In the genomic region with DNA sequence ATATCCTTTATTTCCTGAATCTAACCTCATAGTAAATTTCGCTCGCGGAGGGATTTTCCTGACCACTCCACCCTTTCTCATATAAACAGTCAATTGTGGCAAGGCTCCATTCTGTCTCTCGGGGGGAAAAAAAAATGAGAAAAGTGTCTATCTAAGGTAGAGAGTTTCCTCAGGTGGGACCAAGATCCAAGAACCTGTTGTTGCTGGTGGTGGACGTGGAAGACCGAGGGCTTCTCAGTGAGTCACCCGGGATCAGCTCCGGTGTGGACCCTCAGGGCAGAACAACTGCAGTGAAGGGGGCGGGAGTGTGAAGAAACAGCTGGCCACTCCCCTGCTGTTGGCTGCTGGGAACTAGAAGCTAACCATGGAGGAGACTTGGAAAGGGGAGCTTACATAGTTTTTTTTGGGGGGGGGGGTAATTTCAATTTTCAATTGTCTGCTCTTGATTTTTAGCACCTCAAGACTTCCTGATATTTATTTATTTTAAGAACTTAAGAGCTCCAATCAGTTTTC, we compare ENCODE assay signal across 8 mouse cellular contexts. TPM values are rescaled to one million over a fixed set of nuclear protein-coding genes. Genes with fewer than 3 reads are reported as not detected.
DNase-seq lines count a peak whose midpoint lies in the region; ATAC-seq lines count a peak whose summit lies in the region.

No protein-coding gene starts in this region.

- peak; percentile 38 to 48 for DNase-seq in kidney, postnatal 4 days
- no peak for DNase-seq in kidney, adult 11 months
- DNase-seq in brain, embryonic 18.5 days (ENCODE audit: low read depth, low spot score), result peak; percentile 14
- peak; percentile 58 for DNase-seq in retina, postnatal 1 day
- DNase-seq in layer of hippocampus, adult 9-10 months (ENCODE audit: low spot score), result no peak
- DNase-seq in spleen, postnatal 36 days (ENCODE audit: low spot score in 2 of 2), result no peak

- no peaks in the 10 kb centered on the region for H3K9me3 ChIP-seq in forebrain, embryonic 16.5 days (ENCODE audit: control insufficient read depth, low read length)
- no peaks in the 10 kb centered on the region for H3K9me3 ChIP-seq in limb, embryonic 13.5 days

- WGBS in forebrain, embryonic 16.5 days, result 0% methylated on average over 9 of the region's 9 CpGs
- under 1% methylated on average over 9 of the region's 9 CpGs for WGBS in limb, embryonic 13.5 days

- H3K4me1 ChIP-seq in forebrain, embryonic 16.5 days (replicated peaks; ENCODE audit: control insufficient read depth, insufficient read depth, low read length), result peaks cover 10% of the 10 kb centered on the region
- H3K4me1 ChIP-seq in limb, embryonic 13.5 days, result peaks cover 9% of the 10 kb centered on the region; the same call in 1 of the 2 replicates

- no peaks in the 10 kb centered on the region for H3K36me3 ChIP-seq in forebrain, embryonic 16.5 days (ENCODE audit: control insufficient read depth, insufficient read depth)
- no peaks in the 10 kb centered on the region for H3K36me3 ChIP-seq in limb, embryonic 13.5 days

- H3K27ac ChIP-seq in forebrain, embryonic 16.5 days (ENCODE audit: low read length), result peak overlapping the region; percentile 59; the same call in 1 of the 2 replicates
- peak overlapping the region; percentile 6; the same call in 1 of the 2 replicates for H3K27ac ChIP-seq in limb, embryonic 13.5 days

- H3K4me3 ChIP-seq in forebrain, embryonic 16.5 days (replicated peaks; ENCODE audit: low read length), result peak overlapping the region; percentile 42
- H3K4me3 ChIP-seq in limb, embryonic 13.5 days, result peak overlapping the region; percentile 48

- ATAC-seq in forebrain, embryonic 16.5 days, result peak; percentile 27; the same call in 1 of the 2 replicates
- ATAC-seq in limb, embryonic 13.5 days (ENCODE audit: low FRiP score, low read depth), result peak; percentile 83

- H3K4me2 ChIP-seq in forebrain, embryonic 16.5 days (ENCODE audit: low read length), result peak overlapping the region; percentile 63
- H3K4me2 ChIP-seq in limb, embryonic 13.5 days (replicated peaks), result peak overlapping the region; percentile 71

- H3K9ac ChIP-seq in forebrain, embryonic 16.5 days (replicated peaks; ENCODE audit: low read depth, low read length), result peak overlapping the region; percentile 43; the same call in 1 of the 2 replicates
- peak overlapping the region; percentile 57 for H3K9ac ChIP-seq in limb, embryonic 13.5 days

- no peaks in the 10 kb centered on the region for H3K27me3 ChIP-seq in forebrain, embryonic 16.5 days (replicated peaks; ENCODE audit: control insufficient read depth, insufficient read depth, low read length)
- H3K27me3 ChIP-seq in limb, embryonic 13.5 days, result no peaks in the 10 kb centered on the region

RNA-seq across cellular contexts. Expression of gene AW551984, which starts 0.8 kb away (rescaled TPM):
- 36.8 and 73.0 TPM in 2 replicates for polyA plus RNA-seq in forebrain, embryonic 16.5 days (2015; fragmentation: Nextera tagmentation; extraction: Ambion mirVana)
- polyA plus RNA-seq in limb, embryonic 13.5 days (2015; fragmentation: Nextera tagmentation; extraction: Ambion mirVana), result 62.4 and 64.0 TPM in 2 replicates

RNA-seq across cellular contexts. Expression of gene Olfr148, which starts 7.1 kb away (rescaled TPM):
- not detected in 2 replicates for polyA plus RNA-seq in forebrain, embryonic 16.5 days (2015; fragmentation: Nextera tagmentation; extraction: Ambion mirVana)
- not detected in 2 replicates for polyA plus RNA-seq in limb, embryonic 13.5 days (2015; fragmentation: Nextera tagmentation; extraction: Ambion mirVana)

RNA-seq across cellular contexts. Expression of gene Olfr960, which starts 17.8 kb away (rescaled TPM):
- not detected in 2 replicates for polyA plus RNA-seq in forebrain, embryonic 16.5 days (2015; fragmentation: Nextera tagmentation; extraction: Ambion mirVana)
- polyA plus RNA-seq in limb, embryonic 13.5 days (2015; fragmentation: Nextera tagmentation; extraction: Ambion mirVana), result not detected in 2 replicates

RNA-seq across cellular contexts. Expression of gene Olfr959, which starts 28.0 kb away (rescaled TPM):
- polyA plus RNA-seq in forebrain, embryonic 16.5 days (2015; fragmentation: Nextera tagmentation; extraction: Ambion mirVana), result not detected in 2 replicates
- not detected in 2 replicates for polyA plus RNA-seq in limb, embryonic 13.5 days (2015; fragmentation: Nextera tagmentation; extraction: Ambion mirVana)

RNA-seq across cellular contexts. Expression of gene Olfr961, which starts 41.5 kb away (rescaled TPM):
- not detected in 2 replicates for polyA plus RNA-seq in forebrain, embryonic 16.5 days (2015; fragmentation: Nextera tagmentation; extraction: Ambion mirVana)
- polyA plus RNA-seq in limb, embryonic 13.5 days (2015; fragmentation: Nextera tagmentation; extraction: Ambion mirVana), result not detected in 2 replicates

Comparison
In these comparisons a context has a peak if more than half of its experiments do, and no peak if none do; other contexts are left out.
1. DNase-seq: peak in kidney, postnatal 4 days (2 of 2), brain, embryonic 18.5 days (single experiment) and retina, postnatal 1 day (single experiment); none in kidney, adult 11 months (single experiment), layer of hippocampus, adult 9-10 months (single experiment) and spleen, postnatal 36 days (0 of 2).